Mouse (Mus musculus): Measurements from ENCODE around the gene Col5a2.

DNA sequence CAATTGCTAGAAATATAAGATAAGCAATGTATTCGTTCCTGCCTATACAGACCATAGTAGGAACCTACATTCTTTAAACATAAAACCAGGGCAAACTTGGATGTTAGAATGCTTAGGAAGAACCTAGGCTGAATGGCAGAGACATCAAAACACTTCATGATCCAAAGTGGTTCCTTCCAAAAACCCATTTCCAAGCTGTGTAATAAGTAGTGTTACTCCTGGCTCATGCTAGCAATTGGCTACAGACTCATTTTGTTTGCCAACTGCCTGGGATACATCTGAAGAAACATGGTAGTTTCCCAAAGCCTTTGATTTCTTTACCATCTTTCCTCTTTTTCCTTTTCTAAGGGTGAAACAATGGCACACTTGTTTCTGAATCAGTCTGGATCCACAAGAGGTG, 47.3 kb downstream of the Col5a2 start:
- no peak for TF ChIP-seq EP300 (IDR thresholded peaks at IDR 0.05; ENCODE audit: insufficient read depth, low read depth, low read length)
- TF ChIP-seq POLR2A (IDR thresholded peaks at IDR 0.05; ENCODE audit: insufficient read depth, low read length): no peak
- no peak for TF ChIP-seq CTCF (IDR thresholded peaks at IDR 0.05; ENCODE audit: low read depth, low read length)
